Mouse (Mus musculus) embryonic facial prominence, embryonic 11.5 days (tissue): ENCODE measurements at regions not wholly inside any gene's neighbourhood (a gene's known extent, or its start where the extent isn't known, plus 50 kb on each side); places are given as distances from the start of the nearest gene placed in this dataset.

Source experiments
- ATAC-seq: fragments of 200-750 bp; cut with Nextera tagmentation; replicated peaks from 2 replicates; pipeline ENCODE4 v1.8.0; 2017; ENCODE audit warnings: low read depth; ENCODE audit not compliant: insufficient number of reproducible peaks, low FRiP score, low TSS enrichment
- DNase-seq: peaks from one replicate; pipeline ENCODE4 v3.0.0-alpha.2; 2015; ENCODE audit warnings: low spot score
- H3K27ac ChIP-seq: fragments of 300-500 bp; sonication (generic); replicated peaks from 2 replicates; pipeline ENCODE4 v1.5.1; 2014; ENCODE audit warnings: mild to moderate bottlenecking, low read depth, low read length, control low read depth
- H3K27me3 ChIP-seq: fragments of 300-500 bp; sonication (generic); 2 replicates; pipeline ENCODE4 v1.6.1; 2014; ENCODE audit warnings: mild to moderate bottlenecking, low read length, moderate library complexity, mixed read lengths; ENCODE audit not compliant: control insufficient read depth, insufficient read depth
- H3K36me3 ChIP-seq: fragments of 300-500 bp; sonication (generic); replicated peaks from 2 replicates; pipeline ENCODE4 v1.6.1; 2014; ENCODE audit warnings: low read depth, mild to moderate bottlenecking, low read length, moderate library complexity, mixed read lengths; ENCODE audit not compliant: control insufficient read depth, insufficient read depth
- H3K4me1 ChIP-seq: fragments of 300-500 bp; sonication (generic); 2 replicates; pipeline ENCODE4 v1.6.1; 2014; ENCODE audit warnings: low read length, mixed read lengths; ENCODE audit not compliant: control insufficient read depth, insufficient read depth
- H3K4me2 ChIP-seq: fragments of 300-500 bp; sonication (generic); 2 replicates; pipeline ENCODE4 v1.6.1; 2014; ENCODE audit warnings: low read depth, mild to moderate bottlenecking, control low read depth, low read length, moderate library complexity
- H3K4me3 ChIP-seq: fragments of 300-500 bp; sonication (generic); 2 replicates; pipeline ENCODE4 v1.5.1; 2014; ENCODE audit warnings: low read depth, low read length, control low read depth
- H3K9ac ChIP-seq: fragments of 300-500 bp; sonication (generic); replicated peaks from 2 replicates; pipeline ENCODE4 v1.6.1; 2014; ENCODE audit warnings: mild to moderate bottlenecking, control low read depth, low read length
- H3K9me3 ChIP-seq: fragments of 300-500 bp; sonication (generic); replicated peaks from 2 replicates; pipeline ENCODE4 v1.6.1; 2016; ENCODE audit warnings: mild to moderate bottlenecking, low read length, inconsistent platforms, mixed read lengths; ENCODE audit not compliant: control insufficient read depth
- WGBS: fragments of 180-500 bp; shearing (Covaris S2); extraction: QIAGEN DNeasy Blood & Tissue Kit; methylation state at CpG from one replicate; pipeline ENCODE4 v1.1.7; 2014; 5-methylcytosine and 5-hydroxymethylcytosine counted together

- Histone ChIP-seq H3K4me1 (no peaks in the 10 kb centered on the region), H3K9me3 (no peaks in the 10 kb centered on the region), H3K4me3 (no peak overlapping the region), H3K9ac (no peak overlapping the region), H3K27ac (no peak overlapping the region), H3K4me2 (no peak overlapping the region), H3K27me3 (no peaks in the 10 kb centered on the region), H3K36me3 (no peaks in the 10 kb centered on the region)
- WGBS: 82% methylated on average over 7 of the region's 7 CpGs
- DNase-seq (no peak), ATAC-seq (no peak)
Observed at GRCm38 (mm10) chr9:30768665-30769434, 153.4 kb downstream of the Adamts15 start.

GRCm38 (mm10) chr9:30766701-30767100 is 155.6 kb downstream of the Adamts15 start:
- no peaks in the 10 kb centered on the region for H3K4me1 ChIP-seq
- H3K27ac ChIP-seq: no peak overlapping the region
- H3K4me3 ChIP-seq: no peak overlapping the region
- no peak overlapping the region for H3K9ac ChIP-seq
- DNase-seq (no peak), ATAC-seq (no peak)
- no peak overlapping the region for H3K4me2 ChIP-seq
- H3K9me3 ChIP-seq: no peaks in the 10 kb centered on the region
- H3K36me3 ChIP-seq: no peaks in the 10 kb centered on the region
- no peaks in the 10 kb centered on the region for H3K27me3 ChIP-seq
- 86% methylated on average over 6 of the region's 6 CpGs for WGBS

GRCm38 (mm10) chr9:30766171-30766570 is 156.1 kb downstream of the Adamts15 start:
- 66% methylated on average over 3 of the region's 3 CpGs for WGBS

GRCm38 (mm10) chr9:30765017-30765569 is 157.2 kb downstream of the Adamts15 start:
- Histone ChIP-seq H3K36me3 (no peaks in the 10 kb centered on the region), H3K27ac (no peak overlapping the region), H3K4me3 (no peak overlapping the region), H3K27me3 (no peaks in the 10 kb centered on the region), H3K9ac (no peak overlapping the region), H3K4me1 (no peaks in the 10 kb centered on the region), H3K4me2 (no peak overlapping the region), H3K9me3 (no peaks in the 10 kb centered on the region)
- WGBS: 73% methylated on average over 7 of the region's 7 CpGs
- ATAC-seq: no peak
- DNase-seq: no peak

More at GRCm38 (mm10) chr9:30766171-30766570, 156.1 kb downstream of the Adamts15 start:
- Histone ChIP-seq H3K9me3 (no peaks in the 10 kb centered on the region), H3K9ac (no peak overlapping the region), H3K36me3 (no peaks in the 10 kb centered on the region), H3K4me1 (no peaks in the 10 kb centered on the region), H3K27ac (no peak overlapping the region), H3K4me2 (no peak overlapping the region), H3K27me3 (no peaks in the 10 kb centered on the region), H3K4me3 (no peak overlapping the region)
- no peak for ATAC-seq
- no peak for DNase-seq

- Histone ChIP-seq H3K4me2 (no peak overlapping the region), H3K4me3 (no peak overlapping the region), H3K27me3 (no peaks in the 10 kb centered on the region), H3K4me1 (no peaks in the 10 kb centered on the region), H3K27ac (no peak overlapping the region), H3K9ac (no peak overlapping the region), H3K36me3 (no peaks in the 10 kb centered on the region), H3K9me3 (no peaks in the 10 kb centered on the region)
- ATAC-seq (no peak), DNase-seq (peak; percentile 42)
- 64% methylated on average over 1 of the region's 1 CpGs for WGBS
Observed at GRCm38 (mm10) chr9:30762913-30763312, 159.3 kb downstream of the Adamts15 start.

- H3K27ac ChIP-seq: no peak overlapping the region
- no peak for DNase-seq
- no peak overlapping the region for H3K4me3 ChIP-seq
- H3K4me2 ChIP-seq: no peak overlapping the region
- no peaks in the 10 kb centered on the region for H3K36me3 ChIP-seq
- no peaks in the 10 kb centered on the region for H3K9me3 ChIP-seq
- no peak overlapping the region for H3K9ac ChIP-seq
- H3K4me1 ChIP-seq: no peaks in the 10 kb centered on the region
- 94% methylated on average over 3 of the region's 3 CpGs for WGBS
- no peaks in the 10 kb centered on the region for H3K27me3 ChIP-seq
- ATAC-seq: no peak
Observed at GRCm38 (mm10) chr9:30758121-30758520, 164.1 kb downstream of the Adamts15 start.

- Histone ChIP-seq H3K27me3 (no peaks in the 10 kb centered on the region), H3K4me3 (no peak overlapping the region), H3K27ac (no peak overlapping the region), H3K9ac (no peak overlapping the region), H3K9me3 (no peaks in the 10 kb centered on the region), H3K4me2 (no peak overlapping the region), H3K36me3 (no peaks in the 10 kb centered on the region), H3K4me1 (no peaks in the 10 kb centered on the region)
- DNase-seq: no peak
- no peak for ATAC-seq
- WGBS: 92% methylated on average over 8 of the region's 8 CpGs
Observed at GRCm38 (mm10) chr9:30757406-30757805, 164.8 kb downstream of the Adamts15 start.

GRCm38 (mm10) chr9:30756796-30757195 is 165.5 kb downstream of the Adamts15 start:
- H3K9ac ChIP-seq: no peak overlapping the region
- WGBS: 88% methylated on average over 4 of the region's 4 CpGs
- H3K4me2 ChIP-seq: no peak overlapping the region
- no peak overlapping the region for H3K4me3 ChIP-seq
- no peaks in the 10 kb centered on the region for H3K4me1 ChIP-seq
- DNase-seq: no peak
- no peak for ATAC-seq
- no peak overlapping the region for H3K27ac ChIP-seq
- H3K27me3 ChIP-seq: no peaks in the 10 kb centered on the region
- H3K36me3 ChIP-seq: no peaks in the 10 kb centered on the region
- H3K9me3 ChIP-seq: no peaks in the 10 kb centered on the region
